Mouse (Mus musculus): ENCODE measurements around the gene Dirc2. TPM values are rescaled to one million over a fixed set of nuclear protein-coding genes. Genes with fewer than 3 reads are reported as not detected.

Dirc2 gene
- total RNA-seq, 2 experiments from 2014 or later = 64.1 to 74.7 TPM

DNA sequence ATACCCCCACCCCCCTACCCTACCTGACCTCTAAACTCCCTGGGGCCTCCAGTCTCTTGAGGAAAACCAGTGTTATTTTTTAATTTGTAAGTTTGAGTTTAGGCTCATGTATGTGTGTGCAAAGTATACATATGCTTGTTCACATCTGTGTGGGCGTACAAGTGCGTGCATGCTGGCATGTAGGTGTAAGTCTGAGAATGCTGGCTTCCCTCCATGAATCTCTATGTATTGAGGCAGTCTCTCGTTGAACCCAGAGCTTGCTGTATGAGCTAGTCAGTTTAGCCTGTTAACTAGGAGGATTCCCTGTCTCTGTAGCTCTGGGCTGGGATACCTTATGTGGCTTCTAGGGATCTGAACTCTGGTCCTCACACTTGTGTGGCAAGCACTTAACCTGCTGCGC is 8.6 kb upstream of the Dirc2 start:
- intact Hi-C loops (cut with DNase I) = no loop called here
- no peak for DNase-seq (ENCODE audit: low spot score in 2 of 2)

DNA sequence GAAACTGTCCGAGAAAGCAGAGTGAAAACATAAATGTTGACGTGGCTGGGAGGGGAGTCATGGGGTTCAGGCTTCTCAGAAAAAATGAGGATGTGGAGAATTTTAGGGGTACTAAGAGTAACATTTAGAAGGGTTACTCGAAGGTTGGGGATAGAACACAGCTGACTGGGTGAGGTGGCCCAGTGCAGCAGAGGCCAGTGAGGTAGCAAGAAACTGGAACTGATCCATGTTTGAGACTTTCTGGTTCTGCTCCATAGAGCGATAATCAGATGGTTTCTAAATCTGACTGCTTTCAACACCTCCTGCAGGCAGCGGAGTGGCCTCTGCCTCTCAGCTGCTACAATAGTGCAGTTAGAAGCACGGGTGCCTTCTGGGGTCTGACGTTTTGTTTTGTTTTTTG is 7.6 kb upstream of the Dirc2 start:
- no peak for DNase-seq (ENCODE audit: low spot score in 2 of 2)
- intact Hi-C loops (cut with DNase I) = no loop called here

DNA sequence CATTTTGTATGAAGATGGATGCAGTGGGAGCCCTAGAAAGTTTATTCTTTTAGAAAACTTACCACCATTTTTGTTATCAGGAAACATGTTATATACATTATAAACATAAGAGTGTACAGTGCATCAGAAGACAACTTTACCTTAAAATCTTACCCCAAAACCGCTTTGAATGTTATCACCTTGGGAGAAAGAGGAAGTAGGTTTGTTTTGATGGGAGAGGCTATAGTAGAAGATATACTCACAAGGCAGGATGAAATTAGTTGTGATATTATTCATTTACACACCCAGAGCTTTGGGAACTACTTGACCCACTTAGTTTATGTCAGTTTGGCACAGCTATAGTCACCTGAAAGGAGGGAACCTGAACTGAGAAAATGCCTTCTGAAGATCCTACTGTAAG is 6.7 kb upstream of the Dirc2 start:
- no peak for DNase-seq (ENCODE audit: low spot score in 2 of 2)
- intact Hi-C loops (cut with DNase I) = no loop called here

DNA sequence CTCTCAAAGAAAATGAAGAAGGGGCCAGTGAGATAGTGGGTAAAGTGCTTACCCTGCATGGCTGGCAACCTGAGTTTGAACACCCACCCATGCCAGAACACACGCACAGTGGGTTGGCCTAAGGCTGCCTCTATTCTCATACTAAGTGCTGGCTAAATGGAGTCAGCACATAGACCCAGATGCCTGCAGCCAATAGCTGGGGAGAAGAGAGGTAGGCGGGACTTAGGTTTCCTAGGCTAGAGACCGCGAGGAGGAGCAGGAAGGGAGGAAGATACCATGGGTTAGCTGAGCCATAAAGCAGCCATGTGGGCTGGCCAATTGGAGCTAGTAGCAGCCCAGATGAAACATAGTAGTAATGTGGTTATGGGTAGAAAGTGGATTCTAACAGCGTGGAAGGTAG is 3.4 kb upstream of the Dirc2 start:
- no peak for DNase-seq (ENCODE audit: low spot score in 2 of 2)
- intact Hi-C loops (cut with DNase I) = loop anchor here (2.0 to 5.0 kb wide), 2 partner anchors 45 to 210 kb away; no protein-coding TSS in a partner anchor

DNA sequence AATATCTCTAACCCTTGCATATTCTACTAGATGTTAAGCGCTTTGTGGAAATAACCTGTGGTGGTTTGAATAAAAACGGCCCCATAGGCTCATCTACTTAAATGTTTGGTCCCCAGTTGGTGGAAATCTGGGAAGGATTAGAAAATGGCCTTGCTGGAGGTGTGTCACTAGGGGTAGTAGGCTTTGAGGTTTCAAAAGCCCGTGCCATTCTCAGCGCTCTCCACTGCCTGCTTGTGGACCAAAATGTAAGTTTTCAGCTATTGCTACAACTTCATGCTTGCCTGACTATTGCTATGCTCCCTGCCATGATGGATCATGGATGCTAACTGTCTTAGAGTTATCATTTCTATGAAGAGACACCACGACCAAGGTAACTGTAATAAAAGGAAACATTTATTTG is 2.5 kb upstream of the Dirc2 start:
- intact Hi-C loops (cut with DNase I) = loop anchor here (2.0 to 5.0 kb wide), 2 partner anchors 46 to 211 kb away; no protein-coding TSS in a partner anchor
- DNase-seq (ENCODE audit: low spot score in 2 of 2) = no peak

DNA sequence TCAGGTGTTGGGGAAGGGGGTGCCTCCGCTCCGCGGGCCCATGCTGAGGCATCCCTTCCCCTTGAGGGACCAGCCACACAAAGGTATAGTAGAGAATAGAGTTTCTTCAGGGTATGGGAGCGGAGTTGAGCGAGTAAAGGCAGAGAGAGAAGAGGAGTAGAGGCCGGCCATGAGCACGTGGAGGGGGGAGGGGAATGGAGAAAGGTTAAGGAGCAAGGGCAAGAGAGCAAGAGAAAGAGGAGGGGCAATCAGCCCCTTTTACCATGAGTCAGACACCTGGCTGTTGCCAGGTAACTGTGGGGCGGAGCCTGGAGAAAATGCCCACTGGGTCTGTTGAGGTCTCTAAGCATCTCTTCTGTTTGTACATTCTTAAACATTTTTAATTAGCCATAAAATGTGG is 2.0 kb upstream of the Dirc2 start:
- no peak for DNase-seq (ENCODE audit: low spot score in 2 of 2)
- intact Hi-C loops (cut with DNase I) = loop anchor here (5.0 kb wide), 1 partner anchor 46 kb away; no protein-coding TSS in a partner anchor

DNA sequence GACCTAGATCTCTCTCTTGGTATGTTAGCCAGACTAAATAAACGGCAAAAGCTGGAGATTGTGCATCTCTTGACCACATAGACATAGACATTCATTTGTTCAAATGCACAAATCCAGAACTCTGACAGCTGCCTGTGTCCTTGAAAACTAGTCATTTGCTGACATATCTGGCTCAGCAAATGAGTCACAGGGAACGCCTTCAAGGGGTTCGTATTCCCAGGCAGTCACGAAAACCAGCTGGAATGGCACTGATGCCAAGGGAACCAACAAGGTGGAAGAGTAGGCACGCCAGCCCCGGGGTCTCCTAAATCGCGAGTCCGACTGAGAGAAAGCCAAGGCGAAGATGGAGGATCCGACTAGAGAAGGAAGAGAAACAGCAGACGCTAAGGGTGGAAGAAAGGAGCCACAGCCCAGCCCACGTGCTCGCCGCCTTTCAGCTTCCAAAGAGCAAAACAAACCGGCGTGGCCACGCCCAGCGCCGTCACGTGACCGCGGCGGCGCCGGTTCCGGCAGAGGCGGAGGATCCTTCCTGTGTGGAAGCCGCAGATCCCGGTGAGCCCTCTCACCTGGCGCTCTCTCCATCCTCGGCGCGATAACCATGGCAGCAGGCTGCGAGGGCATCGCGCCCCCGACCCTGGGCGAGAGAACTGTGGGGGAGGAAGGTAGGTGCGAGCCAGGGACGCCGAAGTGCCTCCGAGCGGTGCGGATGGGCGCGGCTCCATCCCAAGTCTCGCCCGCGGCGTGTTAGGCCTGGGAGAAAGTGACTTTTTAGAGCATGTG is 912 bp upstream of the Dirc2 start, which contains the start of gene Hspbap1:
Gene Hspbap1, plus strand, starts transcription at position 498 of the 780 bp plus-strand sequence.
- intact Hi-C loops (cut with DNase I) = loop anchor here (5.0 kb wide), 1 partner anchor 47 kb away; no protein-coding TSS in a partner anchor
- peak; percentile 92 to 93 for DNase-seq (ENCODE audit: low spot score in 2 of 2)

DNA sequence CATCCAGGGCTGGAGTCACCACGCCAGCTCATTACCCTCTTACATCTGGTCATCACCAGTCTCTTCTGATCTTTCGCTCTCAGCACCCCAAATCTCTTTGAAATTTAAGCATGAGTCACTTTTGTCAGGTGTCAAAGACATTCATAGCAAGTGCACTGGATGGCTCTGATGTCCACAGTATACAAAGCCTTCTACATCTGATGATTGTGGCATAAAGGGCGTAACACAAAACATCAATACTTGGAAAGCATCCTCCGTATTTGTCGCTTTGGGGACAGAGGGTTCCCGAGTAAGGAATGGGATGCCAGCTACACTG is 729 bp downstream of the Dirc2 start:
- DNase-seq (ENCODE audit: low spot score in 2 of 2) = no peak
- intact Hi-C loops (cut with DNase I) = no loop called here

DNA sequence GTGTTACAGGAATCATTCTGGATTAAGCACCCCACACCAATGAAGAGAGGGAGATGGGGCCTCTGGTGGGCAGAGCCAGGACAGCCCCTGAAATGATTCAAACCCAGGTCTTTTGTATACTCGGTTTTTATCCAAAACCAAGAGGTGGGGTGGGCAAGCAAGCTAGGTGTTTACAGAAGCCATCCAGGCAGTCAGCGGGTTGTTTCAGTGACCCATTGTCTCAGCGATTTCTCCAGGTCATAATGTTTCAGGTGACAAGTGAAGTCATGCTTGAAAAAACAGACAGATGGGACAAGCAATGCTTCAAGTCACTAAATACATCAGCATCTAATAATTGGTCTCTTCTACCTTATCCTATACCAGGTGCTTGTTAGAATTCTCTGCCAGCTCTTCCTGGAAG is 2.8 kb downstream of the Dirc2 start:
- intact Hi-C loops (cut with DNase I) = no loop called here
- no peak for DNase-seq (ENCODE audit: low spot score in 2 of 2)

DNA sequence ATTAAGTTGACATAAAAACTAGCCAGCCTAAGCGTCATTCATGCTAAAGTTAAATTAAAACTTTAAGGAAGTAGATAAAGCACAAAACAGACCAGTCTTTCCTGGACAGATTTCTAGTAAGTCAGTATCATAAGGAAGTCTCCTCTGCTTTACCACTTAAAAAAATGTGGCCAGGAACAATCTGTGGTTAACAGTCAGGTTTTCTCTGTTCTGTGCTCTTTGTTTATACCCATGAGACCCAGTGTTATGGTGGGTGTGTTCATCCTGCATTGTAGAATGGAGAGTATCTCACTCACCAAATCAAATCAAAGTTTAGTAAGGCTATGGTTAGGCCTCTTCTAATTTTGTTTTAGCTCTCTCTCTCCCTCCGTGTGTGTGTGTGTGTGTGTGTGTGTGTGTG is 3.7 kb downstream of the Dirc2 start:
- no peak for DNase-seq (ENCODE audit: low spot score in 2 of 2)
- intact Hi-C loops (cut with DNase I) = no loop called here

DNA sequence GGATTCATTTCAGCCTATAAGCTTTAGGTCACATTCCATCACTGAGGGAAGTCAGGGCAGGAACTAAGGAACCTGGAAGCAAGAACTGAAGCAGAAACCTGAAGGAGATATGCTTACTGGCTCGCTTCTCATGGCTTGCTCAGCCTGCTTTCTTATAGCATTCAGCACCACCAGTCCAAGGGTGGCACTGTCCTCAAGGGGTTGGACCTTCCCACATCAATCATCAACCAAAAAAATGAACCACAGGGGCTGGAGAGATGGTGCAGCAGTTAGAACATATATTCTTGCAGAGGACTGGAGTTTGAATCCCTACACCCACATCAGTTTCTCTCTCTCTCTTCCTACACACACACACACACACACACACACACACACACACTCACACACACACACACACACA is 4.2 kb downstream of the Dirc2 start:
- DNase-seq (ENCODE audit: low spot score in 2 of 2) = no peak

DNA sequence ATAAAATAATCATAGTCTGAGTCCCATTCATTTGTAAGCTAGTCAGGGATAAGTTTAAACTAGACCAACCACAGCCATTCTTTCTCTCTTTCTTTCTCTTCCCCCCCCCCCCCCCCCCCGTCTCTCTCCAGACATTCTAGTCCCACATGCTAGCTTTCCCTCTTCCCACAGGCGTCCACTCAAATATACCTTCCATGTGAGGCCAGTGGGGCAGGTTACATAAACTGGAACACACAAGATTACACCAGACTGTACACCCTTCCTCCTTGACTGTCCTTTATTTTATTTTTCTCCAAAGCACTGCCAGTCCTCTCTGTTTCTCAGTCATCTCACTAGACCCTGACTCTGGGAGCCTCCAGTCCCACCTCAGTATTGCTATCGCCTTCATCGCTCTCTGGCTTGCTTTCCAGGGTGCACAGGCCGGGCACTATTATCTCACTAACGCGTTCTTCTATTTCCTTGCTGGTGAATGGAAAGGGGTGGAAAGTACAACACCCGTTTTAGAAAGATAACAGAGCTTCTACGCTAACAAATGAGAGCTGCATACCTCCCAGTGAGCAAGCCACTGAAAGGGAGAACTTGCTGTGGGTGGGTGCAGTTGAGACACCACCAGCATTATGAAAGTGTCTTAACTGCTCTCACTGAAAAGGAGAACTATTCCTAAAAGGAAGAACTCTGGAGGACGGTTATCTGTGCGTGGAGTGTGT is 5.4 kb downstream of the Dirc2 start:
- no peak for DNase-seq (ENCODE audit: low spot score in 2 of 2)
- intact Hi-C loops (cut with DNase I) = no loop called here

More for the DNA sequence above, 4.2 kb downstream of the Dirc2 start:
- intact Hi-C loops (cut with DNase I) = no loop called here

DNA sequence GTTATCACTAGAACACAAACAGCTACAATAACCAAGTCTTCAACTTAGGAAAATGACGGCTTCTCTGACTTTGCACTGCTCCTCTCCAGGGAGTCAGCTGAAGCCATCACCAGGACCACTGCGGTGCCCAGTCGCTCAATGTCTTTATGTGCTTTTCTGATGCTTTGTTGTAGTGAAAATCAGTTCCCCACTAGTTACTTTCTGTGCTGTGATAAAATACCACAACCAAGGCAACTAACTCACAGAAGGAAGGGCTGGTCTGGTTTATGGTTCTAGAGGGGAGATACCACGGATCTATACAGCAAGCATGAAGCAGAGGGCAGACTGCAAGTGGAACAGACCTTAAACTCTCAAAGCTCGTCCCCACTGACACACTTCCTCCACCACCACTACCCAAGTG is 9.8 kb downstream of the Dirc2 start:
- intact Hi-C loops (cut with DNase I) = no loop called here
- DNase-seq (ENCODE audit: low spot score in 2 of 2) = no peak

DNA sequence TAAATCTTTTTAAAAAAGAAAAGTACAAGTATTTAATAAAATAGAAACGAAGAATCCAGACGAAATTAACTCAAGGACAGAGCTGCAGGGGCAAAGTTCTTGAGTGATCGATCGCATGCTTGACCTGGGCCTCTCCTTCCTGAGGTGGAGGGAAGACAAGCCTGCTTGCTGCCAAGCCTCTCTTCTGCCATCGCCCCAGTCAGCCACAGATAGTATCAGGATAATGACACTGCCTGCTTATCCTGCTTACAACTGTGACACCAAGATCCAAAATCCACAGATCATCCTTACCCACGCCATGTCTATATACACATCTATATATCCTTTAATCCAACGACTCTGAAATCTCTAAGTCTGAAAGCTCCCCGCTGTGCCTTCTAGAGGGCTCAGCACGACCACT is 12.5 kb downstream of the Dirc2 start:
- intact Hi-C loops (cut with DNase I) = no loop called here
- DNase-seq (ENCODE audit: low spot score in 2 of 2) = no peak

DNA sequence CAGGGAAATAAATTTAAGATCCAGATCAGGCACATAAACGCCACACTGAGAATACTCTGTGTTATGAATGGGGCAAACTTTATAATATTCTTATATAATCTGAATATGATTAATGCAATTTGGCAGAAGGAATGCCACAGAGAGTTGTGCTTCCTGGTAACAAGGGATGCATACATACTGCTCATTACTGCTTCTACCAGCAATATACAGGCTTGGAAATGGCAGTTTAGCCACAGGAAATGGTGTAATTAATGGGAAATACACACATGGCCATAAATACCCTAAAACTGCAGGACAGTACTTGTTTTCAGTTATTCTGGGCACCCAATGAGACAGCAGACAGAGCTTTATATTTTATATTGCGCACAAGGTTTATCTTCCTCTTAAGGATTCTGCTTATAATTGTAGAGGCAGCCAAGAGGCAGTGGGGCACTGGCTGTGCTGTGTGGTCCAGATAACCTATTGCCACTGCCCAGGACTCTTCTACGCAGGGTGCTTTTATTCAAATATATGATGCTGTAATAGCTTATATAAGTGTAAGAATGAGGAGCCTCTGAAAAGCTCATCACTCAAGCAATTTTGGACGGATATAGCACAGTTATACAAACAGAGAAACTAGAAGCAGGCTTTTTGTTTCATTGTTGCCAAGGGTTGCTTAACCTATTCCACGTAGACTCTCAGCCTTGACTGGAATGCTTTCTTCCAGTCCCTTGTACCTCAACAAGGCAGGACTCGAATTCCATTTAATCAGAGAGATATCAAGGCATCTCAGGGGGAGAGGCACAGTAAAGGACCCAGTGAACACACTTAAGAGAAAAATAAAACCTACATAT is 13.4 kb downstream of the Dirc2 start:
- intact Hi-C loops (cut with DNase I) = no loop called here
- no peak for DNase-seq (ENCODE audit: low spot score in 2 of 2)

DNA sequence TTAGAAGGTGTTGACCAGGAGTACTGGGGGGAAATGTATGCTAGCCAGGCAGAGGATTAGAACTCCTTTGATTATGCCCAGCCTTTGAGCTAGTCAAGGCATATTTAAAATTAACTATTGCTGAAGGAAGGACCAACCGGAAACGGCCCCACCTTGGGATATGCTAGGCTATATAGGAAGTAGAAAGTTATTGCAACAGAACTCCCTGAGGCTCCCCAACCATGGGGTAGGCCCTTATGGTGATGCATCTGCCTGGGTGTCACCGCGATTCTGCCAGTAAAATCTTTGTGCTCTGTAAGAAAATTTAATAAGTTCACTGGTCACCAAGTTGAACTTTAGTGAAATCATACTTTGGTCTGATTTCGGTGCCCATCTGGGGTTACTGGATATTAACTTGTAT is 15.2 kb downstream of the Dirc2 start:
- no peak for DNase-seq (ENCODE audit: low spot score in 2 of 2)
- intact Hi-C loops (cut with DNase I) = no loop called here

DNA sequence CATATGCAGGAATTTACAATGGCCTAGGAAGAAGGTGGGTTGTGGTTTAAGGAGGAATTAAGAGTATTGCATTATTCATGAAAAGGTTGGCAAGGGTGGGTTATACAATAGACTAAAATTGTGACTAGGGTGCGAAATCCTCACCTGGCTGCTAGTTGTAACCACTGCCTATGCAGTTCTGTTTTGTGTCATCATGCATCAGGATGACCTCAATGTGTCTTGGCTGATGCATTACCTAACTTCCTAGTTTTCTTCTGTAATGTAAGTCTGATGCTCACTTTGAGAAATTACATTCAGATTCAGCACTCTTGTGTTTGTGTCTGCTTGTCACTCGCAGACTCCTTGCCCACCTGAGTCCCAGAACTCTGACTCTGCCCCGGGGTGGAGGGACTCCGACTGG is 17.3 kb downstream of the Dirc2 start:
- no peak for DNase-seq (ENCODE audit: low spot score in 2 of 2)
- intact Hi-C loops (cut with DNase I) = no loop called here

DNA sequence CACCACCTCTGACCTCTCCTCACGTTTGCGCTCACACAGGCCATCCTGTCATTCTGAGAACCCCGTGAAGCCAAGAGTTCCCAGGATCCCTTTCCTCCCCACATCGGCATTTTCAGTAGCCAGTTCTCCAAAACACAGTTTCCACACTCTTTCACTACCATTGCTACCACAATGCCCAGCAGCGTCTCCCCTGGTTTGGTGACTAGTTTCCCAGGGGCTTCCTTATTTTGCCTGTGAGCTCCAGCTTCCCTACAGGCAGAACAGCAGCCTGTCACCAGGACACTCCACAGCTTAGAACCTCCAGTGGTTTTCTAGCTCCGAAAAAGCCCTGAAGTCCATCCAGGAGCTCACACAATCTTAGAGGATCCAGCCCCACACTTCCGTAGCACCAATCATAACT is 19.8 kb downstream of the Dirc2 start:
- no peak for DNase-seq (ENCODE audit: low spot score in 2 of 2)
- intact Hi-C loops (cut with DNase I) = no loop called here

DNA sequence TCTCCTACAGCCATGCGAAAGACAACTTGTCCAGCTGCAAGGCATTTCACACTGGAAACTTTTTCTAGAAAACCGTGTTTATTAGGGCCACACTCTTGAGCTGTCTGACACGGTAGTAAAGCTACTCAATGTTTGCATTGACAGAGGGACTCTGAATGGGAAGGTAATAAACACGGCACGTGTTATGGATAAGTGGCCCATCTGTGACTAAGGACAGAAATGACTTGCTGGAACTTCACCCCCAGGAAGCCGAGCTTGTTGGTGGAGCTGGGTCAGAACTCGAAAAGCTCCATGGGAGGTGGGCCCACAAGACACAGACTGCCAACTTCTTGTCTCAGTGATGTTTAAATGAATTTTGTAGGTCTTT is 20.9 kb downstream of the Dirc2 start:
- intact Hi-C loops (cut with DNase I) = no loop called here

DNA sequence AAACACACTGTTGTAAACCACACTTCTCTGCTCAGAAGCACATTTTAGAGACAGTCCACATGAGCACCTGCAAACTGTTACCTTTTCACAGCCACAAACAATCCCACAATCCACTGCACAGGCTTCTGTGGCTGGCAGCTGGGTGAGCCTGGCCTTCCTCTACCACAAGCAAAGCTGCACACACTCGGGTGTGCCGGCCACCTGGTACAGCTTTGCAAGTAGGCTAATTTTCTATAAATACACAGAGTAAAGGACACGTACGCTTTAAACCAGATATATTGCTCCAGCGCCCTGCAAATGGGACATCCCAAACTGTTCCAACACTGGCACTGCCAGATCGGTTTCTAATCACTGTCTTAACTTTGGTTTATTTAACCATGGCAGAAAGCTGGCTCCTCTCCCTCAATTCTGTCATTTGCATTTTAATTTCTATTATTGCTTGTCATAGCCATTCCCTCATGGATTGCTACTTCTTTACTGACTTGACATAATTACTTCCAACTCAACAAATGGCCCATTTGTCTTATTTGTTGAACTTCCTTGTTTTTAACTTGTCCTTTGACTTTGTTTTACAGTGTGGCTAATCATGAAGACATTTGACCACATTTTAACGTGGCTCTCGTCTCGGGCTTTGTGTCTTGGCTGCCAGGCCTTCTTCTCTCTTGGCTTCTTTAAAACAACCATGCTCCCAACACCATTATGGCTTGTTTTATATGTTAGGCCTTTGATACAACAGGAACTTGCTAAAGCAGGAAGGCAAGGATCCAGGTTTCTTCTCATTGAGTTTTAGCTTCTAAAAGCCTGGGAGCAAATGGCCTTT is 21.5 kb downstream of the Dirc2 start:
- intact Hi-C loops (cut with DNase I) = no loop called here
- no peak for DNase-seq (ENCODE audit: low spot score in 2 of 2)

More for the DNA sequence above, 20.9 kb downstream of the Dirc2 start:
- DNase-seq (ENCODE audit: low spot score in 2 of 2) = no peak

All from left cerebral cortex, postnatal 36 days (tissue).